In the genomic region with DNA sequence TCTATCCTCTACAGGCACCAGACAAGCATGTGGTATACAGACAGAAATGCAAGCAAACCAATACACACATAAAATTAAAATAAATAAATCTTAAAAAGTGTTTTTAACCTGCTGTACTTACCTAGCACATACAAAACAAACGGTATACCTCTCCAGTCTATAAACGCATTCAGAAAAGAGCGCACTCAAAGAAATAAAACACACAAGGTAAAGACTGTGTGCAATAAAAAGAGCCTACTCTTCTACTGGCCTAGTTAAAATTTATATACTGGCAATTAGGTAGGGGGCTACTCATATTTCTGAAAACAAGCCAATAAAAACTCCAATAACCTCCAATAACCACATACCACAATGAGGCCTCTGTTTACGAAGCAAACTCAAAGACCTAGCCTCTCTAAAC, we compare ENCODE assay signal across 25 mouse cellular contexts. TPM values are rescaled to one million over a fixed set of nuclear protein-coding genes. Genes with fewer than 3 reads are reported as not detected.
DNase-seq lines count a peak whose midpoint lies in the region; ATAC-seq and TF ChIP-seq lines count a peak whose summit lies in the region.
"Had no signal": no experiment of that assay in that cellular context is flagged by ENCODE, and none has a peak within 500 bp of the region (broad histone marks: within the 10 kb centered on the region; RNA-seq: fewer than 3 reads in every experiment).

No protein-coding gene starts in this region.

- 32% methylated on average over 4 of the region's 4 CpGs for WGBS in limb, embryonic 11.5 days
- 79% methylated on average over 4 of the region's 4 CpGs for WGBS in limb, embryonic 10.5 days
- 35% methylated on average over 4 of the region's 4 CpGs for WGBS in limb, embryonic 14.5 days
- 96% methylated on average over 4 of the region's 4 CpGs for WGBS in liver, embryonic 16.5 days (ENCODE audit: insufficient replicate concordance)

- peaks cover 7% of the 10 kb centered on the region for H3K4me1 ChIP-seq in limb, embryonic 11.5 days (ENCODE audit: control insufficient read depth, insufficient read depth, low read length)
- peaks cover 26% of the 10 kb centered on the region for H3K4me1 ChIP-seq in limb, embryonic 10.5 days
- H3K4me1 ChIP-seq in limb, embryonic 14.5 days (ENCODE audit: control insufficient read depth, insufficient read depth, low read length): peaks cover 20% of the 10 kb centered on the region
- H3K4me1 ChIP-seq in liver, embryonic 16.5 days (ENCODE audit: control insufficient read depth, low read depth, low read length): peaks cover 33% of the 10 kb centered on the region
- H3K4me1 ChIP-seq: embryonic facial prominence, embryonic 15.5 days had no signal

- no peak for TF ChIP-seq POLR2A in limb, embryonic 14.5 days (IDR thresholded peaks at IDR 0.05; ENCODE audit: borderline replicate concordance, extremely low read depth, insufficient read depth, insufficient read length)

- no peaks in the 10 kb centered on the region for H3K27me3 ChIP-seq in limb, embryonic 11.5 days (ENCODE audit: control insufficient read depth, insufficient read depth, low read length)
- no peaks in the 10 kb centered on the region for H3K27me3 ChIP-seq in limb, embryonic 10.5 days (ENCODE audit: low read depth, poor library complexity, severe bottlenecking)
- H3K27me3 ChIP-seq in limb, embryonic 14.5 days (ENCODE audit: control insufficient read depth, insufficient read depth, low read length): no peaks in the 10 kb centered on the region
- H3K27me3 ChIP-seq in liver, embryonic 16.5 days (ENCODE audit: control insufficient read depth, insufficient read depth, low read depth, low read length): no peaks in the 10 kb centered on the region
- H3K27me3 ChIP-seq: embryonic facial prominence, embryonic 15.5 days; heart, embryonic 15.5 days had no signal

- no peaks in the 10 kb centered on the region for H3K36me3 ChIP-seq in limb, embryonic 11.5 days (ENCODE audit: control insufficient read depth, insufficient read depth, low read length)
- H3K36me3 ChIP-seq in limb, embryonic 10.5 days: no peaks in the 10 kb centered on the region
- H3K36me3 ChIP-seq in limb, embryonic 14.5 days (ENCODE audit: control insufficient read depth, insufficient read depth, low read length): no peaks in the 10 kb centered on the region
- no peaks in the 10 kb centered on the region for H3K36me3 ChIP-seq in liver, embryonic 16.5 days (ENCODE audit: control insufficient read depth, insufficient read depth)
- H3K36me3 ChIP-seq: embryonic facial prominence, embryonic 15.5 days; forebrain, embryonic 10.5 days; heart, embryonic 15.5 days had no signal

- no peak overlapping the region for H3K9ac ChIP-seq in limb, embryonic 11.5 days (ENCODE audit: low read length)
- H3K9ac ChIP-seq in limb, embryonic 14.5 days (ENCODE audit: low read depth, low read length, severe bottlenecking): no peak overlapping the region
- 0 out of 2 replicates have a peak overlapping the region, but pooled peaks have one; percentile 21 for H3K9ac ChIP-seq in liver, embryonic 16.5 days (ENCODE audit: low read depth, low read length)
- H3K9ac ChIP-seq: embryonic facial prominence, embryonic 15.5 days; heart, embryonic 15.5 days had no signal

- DNase-seq in limb, embryonic 11.5 days (ENCODE audit: low spot score): no peak
- no peak for DNase-seq in limb, embryonic 10.5 days (ENCODE audit: low spot score)
- peak; percentile 53 for DNase-seq in forelimb bud, embryonic 11.5 days (ENCODE audit: low read depth, low spot score)
- DNase-seq in limb, embryonic 14.5 days (ENCODE audit: low spot score): peak; percentile 22
- no peak for DNase-seq in left cerebral cortex, adult 9 months (ENCODE audit: low spot score in 2 of 2)
- DNase-seq in kidney, adult 18-20 months: no peak
- DNase-seq: adrenal gland, adult 8-10 months; adrenal gland, postnatal 36 days; B cell, adult 2 months; cerebellum, adult 11 months; cerebellum, adult 8-10 months; cerebellum, postnatal 14 days; embryo, embryonic 11 days; gastrocnemius, postnatal 10 days; heart, adult 2 months; heart, postnatal 14 days had no signal

- H3K4me2 ChIP-seq in limb, embryonic 11.5 days (ENCODE audit: low read depth, severe bottlenecking): no peak overlapping the region
- no peak overlapping the region for H3K4me2 ChIP-seq in limb, embryonic 14.5 days (replicated peaks; ENCODE audit: low read depth, low read length, severe bottlenecking)
- H3K4me2 ChIP-seq in liver, embryonic 16.5 days (ENCODE audit: low read depth, low read length): no peak overlapping the region
- H3K4me2 ChIP-seq: embryonic facial prominence, embryonic 15.5 days; heart, embryonic 11.5 days; heart, embryonic 15.5 days had no signal

- ATAC-seq in limb, embryonic 11.5 days (ENCODE audit: insufficient number of reproducible peaks, low FRiP score, low TSS enrichment, low read depth): peak; percentile 21; the same call in 1 of the 2 replicates
- ATAC-seq in limb, embryonic 14.5 days (ENCODE audit: low FRiP score, low read depth): no peak; the same call in 1 of the 2 replicates
- ATAC-seq in liver, embryonic 16.5 days (ENCODE audit: low read depth): no peak
- ATAC-seq: CD4-positive, CD25-positive, alpha-beta regulatory T cell, adult 4 months; forebrain, embryonic 14.5 days had no signal

- H3K4me3 ChIP-seq in limb, embryonic 11.5 days (ENCODE audit: low read depth, low read length): no peak overlapping the region
- H3K4me3 ChIP-seq in limb, embryonic 10.5 days: no peak overlapping the region
- no peak overlapping the region for H3K4me3 ChIP-seq in limb, embryonic 14.5 days (replicated peaks; ENCODE audit: low read length)
- no peak overlapping the region for H3K4me3 ChIP-seq in liver, embryonic 16.5 days (ENCODE audit: low read depth, low read length)
- H3K4me3 ChIP-seq: embryonic facial prominence, embryonic 15.5 days; erythroblast, embryonic 14.5 days; forebrain, embryonic 10.5 days; heart, adult 2 months; heart, embryonic 15.5 days had no signal

- H3K9me3 ChIP-seq in limb, embryonic 11.5 days (ENCODE audit: control insufficient read depth, low read length): no peaks in the 10 kb centered on the region
- H3K9me3 ChIP-seq in limb, embryonic 10.5 days (replicated peaks): no peaks in the 10 kb centered on the region
- H3K9me3 ChIP-seq in limb, embryonic 14.5 days (ENCODE audit: control insufficient read depth, low read length): no peaks in the 10 kb centered on the region
- H3K9me3 ChIP-seq in liver, embryonic 16.5 days (replicated peaks; ENCODE audit: control insufficient read depth, low read length): no peaks in the 10 kb centered on the region
- H3K9me3 ChIP-seq: embryonic facial prominence, embryonic 15.5 days; forebrain, embryonic 10.5 days; G1E; heart, embryonic 15.5 days had no signal

- peak overlapping the region; percentile 43; the same call in 1 of the 2 replicates for H3K27ac ChIP-seq in limb, embryonic 11.5 days (replicated peaks; ENCODE audit: low read depth, low read length)
- H3K27ac ChIP-seq in limb, embryonic 10.5 days: no peak overlapping the region
- no peak overlapping the region; the same call in 1 of the 2 replicates for H3K27ac ChIP-seq in limb, embryonic 14.5 days (replicated peaks; ENCODE audit: low read depth, low read length)
- H3K27ac ChIP-seq in liver, embryonic 16.5 days (ENCODE audit: low read length): peak overlapping the region; percentile 71
- H3K27ac ChIP-seq: embryonic facial prominence, embryonic 15.5 days; forebrain, embryonic 10.5 days; heart, adult 2 months; heart, embryonic 15.5 days had no signal

RNA-seq across cellular contexts. Expression of a gene that starts 47.1 kb away (rescaled TPM):
- polyA plus RNA-seq in limb, embryonic 11.5 days (2014; fragmentation: Nextera tagmentation; extraction: Ambion mirVana): 26.2 and 30.2 TPM in 2 replicates
- 26.6 and 31.4 TPM in 2 replicates for polyA plus RNA-seq in limb, embryonic 10.5 days (2016; fragmentation: Nextera tagmentation; extraction: Ambion mirVana)
- 33.9 and 38.0 TPM in 2 replicates for polyA plus RNA-seq in limb, embryonic 14.5 days (2012; rRNA removed)
- polyA plus RNA-seq in limb, embryonic 14.5 days (2014; fragmentation: Nextera tagmentation; extraction: Ambion mirVana): 29.4 and 33.6 TPM in 2 replicates
- polyA plus RNA-seq in liver, embryonic 16.5 days (2015; fragmentation: Nextera tagmentation; extraction: Ambion mirVana): 32.8 and 36.5 TPM in 2 replicates

Comparison
In these comparisons a context has a peak if more than half of its experiments do, and no peak if none do; other contexts are left out.
1. DNase-seq: peak in forelimb bud, embryonic 11.5 days (single experiment) and limb, embryonic 14.5 days (single experiment); none in limb, embryonic 11.5 days (single experiment), limb, embryonic 10.5 days (single experiment), left cerebral cortex, adult 9 months (0 of 2) and kidney, adult 18-20 months (single experiment).
2. H3K27ac ChIP-seq: peak in limb, embryonic 11.5 days (single experiment) and liver, embryonic 16.5 days (single experiment); none in limb, embryonic 10.5 days (single experiment) and limb, embryonic 14.5 days (single experiment).